Mouse (Mus musculus): ENCODE measurements around the gene Acsl5.

Acsl5 gene

GRCm38 (mm10) chr19:55290621-55291270 lies 39.0 kb downstream of the Acsl5 start:
- DNase-seq = no peak

- no peak for DNase-seq
These were observed 40.6 kb downstream of the Acsl5 start for GRCm38 (mm10) chr19:55292210-55292850.

GRCm38 (mm10) chr19:55293175-55293574 lies 41.4 kb downstream of the Acsl5 start:
- DNase-seq = no peak

GRCm38 (mm10) chr19:55295075-55295474 lies 43.3 kb downstream of the Acsl5 start:
- DNase-seq = no peak

GRCm38 (mm10) chr19:55295556-55295955 lies 43.8 kb downstream of the Acsl5 start:
- no peak for DNase-seq

- DNase-seq = no peak
These were observed 44.6 kb downstream of the Acsl5 start for GRCm38 (mm10) chr19:55296301-55296700.

GRCm38 (mm10) chr19:55297489-55297888 lies 45.8 kb downstream of the Acsl5 start:
- DNase-seq = no peak

GRCm38 (mm10) chr19:55297961-55298360 lies 46.2 kb downstream of the Acsl5 start:
- DNase-seq = no peak

GRCm38 (mm10) chr19:55299378-55299777 lies 47.6 kb downstream of the Acsl5 start:
- DNase-seq = no peak

GRCm38 (mm10) chr19:55300525-55300924 lies 48.8 kb downstream of the Acsl5 start:
- DNase-seq = no peak

GRCm38 (mm10) chr19:55305024-55305423 lies 53.3 kb downstream of the Acsl5 start:
- DNase-seq = no peak

GRCm38 (mm10) chr19:55311874-55312273 lies 60.1 kb downstream of the Acsl5 start:
- DNase-seq = no peak

GRCm38 (mm10) chr19:55313649-55314048 lies 61.9 kb downstream of the Acsl5 start:
- no peak for DNase-seq

GRCm38 (mm10) chr19:55315452-55316108 lies 63.8 kb downstream of the Acsl5 start, which contains the start of gene Zdhhc6:
Gene Zdhhc6, minus strand, starts transcription at chr19:55316032.
- DNase-seq = peak; percentile 60

GRCm38 (mm10) chr19:55316109-55316714 lies 64.5 kb downstream of the Acsl5 start, which contains the start of gene Vti1a:
Gene Vti1a, plus strand, starts transcription at chr19:55316295.
- peak; percentile 82 for DNase-seq

GRCm38 (mm10) chr19:55316901-55317300 lies 65.2 kb downstream of the Acsl5 start:
- no peak for DNase-seq

- no peak for DNase-seq
These were observed 67.3 kb downstream of the Acsl5 start for GRCm38 (mm10) chr19:55319036-55319435.

GRCm38 (mm10) chr19:55319521-55319920 lies 67.8 kb downstream of the Acsl5 start:
- DNase-seq = no peak

GRCm38 (mm10) chr19:55322604-55323003 lies 70.9 kb downstream of the Acsl5 start:
- no peak for DNase-seq

- DNase-seq = no peak
These were observed 75.8 kb downstream of the Acsl5 start for GRCm38 (mm10) chr19:55327510-55327909.

GRCm38 (mm10) chr19:55331776-55332175 lies 80.0 kb downstream of the Acsl5 start:
- no peak for DNase-seq

GRCm38 (mm10) chr19:55332641-55333268 lies 81.0 kb downstream of the Acsl5 start:
- DNase-seq = peak; percentile 57

GRCm38 (mm10) chr19:55335881-55336280 lies 84.1 kb downstream of the Acsl5 start:
- no peak for DNase-seq
